Mouse (Mus musculus) cerebellum, adult 11-12 months (tissue): Measurements from ENCODE around the gene Rmi1.
"Not testable (repeated sequence)": the region's sequence is repeated elsewhere in the genome, so short reads cannot be mapped to it uniquely, and the experiment has no call there.

Source experiments
- DNase-seq: peaks from one replicate; pipeline ENCODE4 v3.0.0; 2022

Rmi1 gene

GRCm38 (mm10) chr13:58402003-58402743 lies at the start of gene Rmi1:
Rmi1 (plus strand) TSS chr13:58402248.
- DNase-seq = peak; percentile 97

- no peak for DNase-seq
Observed at GRCm38 (mm10) chr13:58352996-58353395, 49.1 kb upstream of the Rmi1 start.

GRCm38 (mm10) chr13:58358629-58359303 lies 43.3 kb upstream of the Rmi1 start, which contains the start of gene Kif27:
Kif27 (minus strand) TSS chr13:58359122.
- peak; percentile 70 for DNase-seq

- DNase-seq = no peak
Observed at GRCm38 (mm10) chr13:58359304-58359653, 42.8 kb upstream of the Rmi1 start.

GRCm38 (mm10) chr13:58364353-58365175 lies 37.5 kb upstream of the Rmi1 start:
- no peak for DNase-seq

GRCm38 (mm10) chr13:58365179-58365578 lies 36.9 kb upstream of the Rmi1 start:
- DNase-seq = not testable (repeated sequence)

- DNase-seq = no peak
Observed at GRCm38 (mm10) chr13:58366373-58366772, 35.7 kb upstream of the Rmi1 start.

- DNase-seq = no peak
Observed at GRCm38 (mm10) chr13:58367641-58368040, 34.4 kb upstream of the Rmi1 start.

GRCm38 (mm10) chr13:58368835-58369234 lies 33.2 kb upstream of the Rmi1 start:
- no peak for DNase-seq

GRCm38 (mm10) chr13:58372278-58373152 lies 29.5 kb upstream of the Rmi1 start:
- DNase-seq = no peak

GRCm38 (mm10) chr13:58373153-58373470 lies 28.9 kb upstream of the Rmi1 start:
- no peak for DNase-seq

GRCm38 (mm10) chr13:58384371-58384770 lies 17.7 kb upstream of the Rmi1 start:
- no peak for DNase-seq

- DNase-seq = peak; percentile 52
Observed at GRCm38 (mm10) chr13:58384779-58385546, 17.1 kb upstream of the Rmi1 start, which contains the start of gene 2210016F16Rik. 2210016F16Rik (minus strand) TSS chr13:58385225.

- no peak for DNase-seq
Observed at GRCm38 (mm10) chr13:58385547-58385920, 16.5 kb upstream of the Rmi1 start.

- DNase-seq = peak; percentile 23
Observed at GRCm38 (mm10) chr13:58387948-58388347, 14.1 kb upstream of the Rmi1 start.

GRCm38 (mm10) chr13:58388379-58388778 lies 13.7 kb upstream of the Rmi1 start:
- DNase-seq = no peak

GRCm38 (mm10) chr13:58389324-58389951 lies 12.6 kb upstream of the Rmi1 start:
- no peak for DNase-seq

GRCm38 (mm10) chr13:58394392-58394791 lies 7.7 kb upstream of the Rmi1 start:
- not testable (repeated sequence) for DNase-seq

GRCm38 (mm10) chr13:58397651-58398050 lies 4.4 kb upstream of the Rmi1 start:
- DNase-seq = no peak

GRCm38 (mm10) chr13:58400576-58400975 lies 1.5 kb upstream of the Rmi1 start:
- no peak for DNase-seq
